Mouse (Mus musculus): ENCODE measurements around the gene Ryr1. TPM values are rescaled to one million over a fixed set of nuclear protein-coding genes. Genes with fewer than 3 reads are reported as not detected.

Gene Ryr1
- total RNA-seq (2023): under 1 TPM; 0.18 to 0.20 TPM

DNA sequence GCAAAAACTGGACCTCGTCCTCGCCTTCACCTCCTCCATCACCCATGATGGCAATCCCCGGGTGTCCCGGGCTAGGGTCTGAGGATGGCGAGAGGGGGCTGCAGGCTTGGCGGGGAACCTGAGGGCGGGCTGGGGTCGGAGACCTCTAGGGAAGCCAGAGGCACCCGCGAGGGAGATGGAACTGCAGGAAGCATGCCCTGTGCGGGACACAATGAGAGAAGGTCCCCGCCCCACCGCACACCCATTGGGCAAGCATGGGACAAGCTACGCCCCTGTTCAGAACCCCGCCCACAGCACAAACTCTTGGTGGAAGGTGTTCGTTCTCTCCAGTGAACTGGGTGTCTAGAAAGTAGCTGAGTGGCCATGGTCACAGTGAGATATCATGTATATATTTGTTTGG is at the start of gene Ryr1:
TSS of gene Ryr1 (minus strand) at position 210 of the 400 bp plus-strand sequence.

GRCm38 (mm10) chr7:29170066-29170754 is 45.2 kb upstream of the Ryr1 start, which contains the start of the genes Ggn and Spred3:
Ggn (plus strand) TSS chr7:29170210.
Spred3 (minus strand) TSS chr7:29170411.

DNA sequence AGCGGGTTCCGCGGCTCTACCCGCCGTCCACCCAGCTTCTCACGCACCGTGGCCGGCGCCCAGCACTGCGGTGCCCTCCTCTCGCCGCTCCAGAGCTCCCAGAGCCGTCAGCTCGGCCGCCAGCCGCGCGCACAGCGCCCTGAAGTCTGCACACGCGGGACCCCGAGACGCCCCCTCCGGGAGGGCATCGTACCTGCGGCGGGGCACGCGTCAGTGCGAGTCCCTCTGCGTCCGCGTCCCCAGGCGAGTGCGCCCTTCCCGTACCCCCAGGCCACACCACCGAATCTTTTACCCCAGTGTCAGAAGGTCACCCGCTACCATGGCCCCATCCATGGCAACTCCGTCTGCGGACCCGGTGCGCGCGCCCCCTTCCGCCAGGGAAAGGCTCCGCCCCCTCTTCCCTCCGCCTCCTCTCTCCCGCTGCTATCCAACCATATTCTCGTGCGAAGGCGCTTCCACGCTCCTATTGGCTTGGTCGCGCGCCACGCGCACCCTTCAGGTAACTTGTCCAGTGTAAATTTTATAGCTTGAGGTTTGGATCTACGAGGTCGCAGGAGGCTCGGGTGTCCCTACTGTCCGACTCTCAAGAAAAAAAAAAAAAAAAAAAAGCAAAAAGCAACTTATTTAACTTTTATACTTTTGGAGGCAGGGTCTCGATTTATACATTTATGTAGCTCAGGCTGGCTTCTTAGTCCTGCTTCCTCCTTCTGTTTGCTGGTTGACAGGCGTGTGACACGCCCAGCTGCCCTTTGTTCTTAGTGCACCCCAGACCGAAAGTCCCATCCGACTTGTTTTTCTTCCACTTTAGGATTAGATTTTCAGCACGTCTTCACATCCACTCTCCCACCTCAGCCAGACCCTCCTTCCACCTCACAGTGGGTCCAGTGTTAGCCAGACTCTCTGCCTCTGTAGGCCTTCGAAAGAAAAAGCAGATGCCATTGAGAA is 31.1 kb upstream of the Ryr1 start, which contains the start of gene Fam98c:
TSS of gene Fam98c (minus strand) at position 397 of the 945 bp plus-strand sequence.

GRCm38 (mm10) chr7:29134693-29135386 is 9.9 kb upstream of the Ryr1 start, which contains the start of gene Rasgrp4:
Rasgrp4 (plus strand) TSS chr7:29134851.

GRCm38 (mm10) chr7:28981651-28982273 is 143.2 kb downstream of the Ryr1 start, which contains the start of the genes Eif3k and Map4k1:
Eif3k (minus strand) TSS chr7:28981864.
Map4k1 (plus strand) TSS chr7:28982050.

GRCm38 (mm10) chr7:28961927-28962670 is 162.9 kb downstream of the Ryr1 start, which contains the start of gene Actn4:
Actn4 (minus strand) TSS chr7:28962340.

Other genes starting within 250 kb of the Ryr1 start
- not detected for gene Capn12, start 243.8 kb downstream of the Ryr1 start, total RNA-seq (2023)
- gene Actn4, start 162.8 kb downstream of the Ryr1 start, total RNA-seq (2023): 100 to 1,000 TPM; 132 to 140 TPM
- gene Eif3k, start 143.3 kb downstream of the Ryr1 start, total RNA-seq (2023): 100 to 1,000 TPM; 183 to 186 TPM
- 10 to 100 TPM; 39.2 to 44.9 TPM for gene Map4k1, start 143.1 kb downstream of the Ryr1 start, total RNA-seq (2023)
- 100 to 1,000 TPM; 271 to 292 TPM for gene Rasgrp4, start 9.7 kb upstream of the Ryr1 start, total RNA-seq (2023)
- gene Fam98c, start 31.1 kb upstream of the Ryr1 start, total RNA-seq (2023): 10 to 100 TPM; 14.4 to 18.2 TPM
- gene Ggn, start 45.0 kb upstream of the Ryr1 start, total RNA-seq (2023): under 1 TPM; 0.24 to 0.82 TPM
- gene Spred3, start 45.2 kb upstream of the Ryr1 start, total RNA-seq (2023): 1 to 10 TPM; 2.4 to 3.0 TPM
- gene Psmd8, start 55.5 kb upstream of the Ryr1 start, total RNA-seq (2023): 100 to 1,000 TPM; 165 to 168 TPM
- 1 to 10 TPM; 1.3 to 2.2 TPM for gene Catsperg1, start 88.9 kb upstream of the Ryr1 start, total RNA-seq (2023)
- gene Kcnk6, start 107.3 kb upstream of the Ryr1 start, total RNA-seq (2023): 1 to 10 TPM; 6.3 to 8.5 TPM
- gene Yif1b, start 113.2 kb upstream of the Ryr1 start, total RNA-seq (2023): 10 to 100 TPM; 20.9 to 21.0 TPM
- gene 2200002D01Rik, start 123.3 kb upstream of the Ryr1 start, total RNA-seq (2023): under 1 TPM in 1 of 2 experiments, not detected in 1; 0.59 TPM
- 10 to 100 TPM; 22.0 to 24.0 TPM for gene Spint2, start 156.7 kb upstream of the Ryr1 start, total RNA-seq (2023)
- gene Ppp1r14a, start 164.1 kb upstream of the Ryr1 start, total RNA-seq (2023): not detected
- not detected for gene Dpf1, start 178.8 kb upstream of the Ryr1 start, total RNA-seq (2023)